Mouse (Mus musculus) C2C12 (cell line): ENCODE data around the gene Ap3b1. TPM values are rescaled to one million over a fixed set of nuclear protein-coding genes. Genes with fewer than 3 reads are reported as not detected.

ENCODE experiments used
- H3K27me3 ChIP-seq: one replicate; pipeline ENCODE4 v1.6.1; 2011; ENCODE audit not compliant: control insufficient read depth, insufficient read depth, insufficient read length
- H3K36me3 ChIP-seq: one replicate; pipeline ENCODE4 v1.6.1; 2011; ENCODE audit not compliant: control insufficient read depth, insufficient read depth
- H3K4me3 ChIP-seq: one replicate; pipeline ENCODE4 v1.5.1; 2011; ENCODE audit warnings: mild to moderate bottlenecking, control low read depth; ENCODE audit not compliant: poor library complexity, insufficient read depth, severe bottlenecking
- H3K79me2 ChIP-seq: one replicate; pipeline ENCODE4 v1.6.1; 2011; ENCODE audit not compliant: control insufficient read depth, insufficient read depth
- H3K79me3 ChIP-seq: one replicate; pipeline ENCODE4 v1.6.1; 2011; ENCODE audit warnings: low read depth, control low read depth
- H3ac ChIP-seq: one replicate; pipeline ENCODE3; 2011; ENCODE audit warnings: low read depth; ENCODE audit not compliant: control insufficient read depth, insufficient read length
- CEBPB ChIP-seq: IDR thresholded peaks from one replicate; pipeline ENCODE4 v1.6.1; 2011; ENCODE audit warnings: low read depth, mild to moderate bottlenecking, control low read depth, moderate library complexity
- CTCF ChIP-seq: IDR thresholded peaks from one replicate; pipeline ENCODE4 v1.5.1; 2011; ENCODE audit not compliant: control insufficient read depth, insufficient read depth, insufficient read length
- FOSL1 ChIP-seq: IDR thresholded peaks from one replicate; pipeline ENCODE4 v1.8.0; 2011; ENCODE audit warnings: mild to moderate bottlenecking, low read length; ENCODE audit not compliant: poor library complexity, insufficient read depth, severe bottlenecking
- MAX ChIP-seq: IDR thresholded peaks from one replicate; pipeline ENCODE4 v1.6.1; 2011; ENCODE audit warnings: mild to moderate bottlenecking, control low read depth
- MYOD1 ChIP-seq: IDR thresholded peaks from one replicate; pipeline ENCODE4 v1.6.1; 2011; ENCODE audit warnings: low read depth; ENCODE audit not compliant: control insufficient read depth, insufficient read length
- MYOG ChIP-seq: IDR thresholded peaks from one replicate; pipeline ENCODE4 v1.6.1; 2011; ENCODE audit not compliant: control insufficient read depth, insufficient read length; ENCODE audit errors: extremely low read depth
- USF1 ChIP-seq: IDR thresholded peaks from one replicate; pipeline ENCODE4 v1.6.1; 2011; ENCODE audit warnings: low read depth, mild to moderate bottlenecking, control low read depth, moderate library complexity
- polyA plus RNA-seq: library from polyadenylated mRNA; unstranded; fragments of >200 nt; fragmentation: generic; extraction: Trizol; gene quantifications from one replicate; pipeline ENCODE4 v1.2.1, GENCODE M21; 2012; ENCODE audit warnings: missing spikeins

Gene Ap3b1
- polyA plus RNA-seq, 1 experiment = 21.2 TPM

- Histone ChIP-seq H3K27me3 (no peaks in the 10 kb centered on the region), H3K79me2 (peaks cover 79% of the 10 kb centered on the region), H3ac (no peak overlapping the region), H3K79me3 (peaks cover 21% of the 10 kb centered on the region), H3K36me3 (no peaks in the 10 kb centered on the region), H3K4me3 (no peak overlapping the region)
- no peak for TF ChIP-seq FOSL1
- TF ChIP-seq CEBPB = no peak
- TF ChIP-seq MYOD1 = no peak
- TF ChIP-seq CTCF = no peak
- TF ChIP-seq MAX = no peak
- TF ChIP-seq USF1 = no peak
- no peak for TF ChIP-seq MYOG
These were observed 22.7 kb downstream of the Ap3b1 start for GRCm38 (mm10) chr13:94381427-94381826.

GRCm38 (mm10) chr13:94381829-94382675 is 23.3 kb downstream of the Ap3b1 start:
- TF ChIP-seq CEBPB (no peak), MAX (no peak), MYOD1 (no peak), USF1 (no peak), CTCF (no peak)
- H3K36me3 ChIP-seq = no peaks in the 10 kb centered on the region
- H3K27me3 ChIP-seq = no peaks in the 10 kb centered on the region
- H3K79me3 ChIP-seq = peaks cover 19% of the 10 kb centered on the region
- no peak overlapping the region for H3ac ChIP-seq
- H3K79me2 ChIP-seq = peaks cover 80% of the 10 kb centered on the region
- H3K4me3 ChIP-seq = no peak overlapping the region

GRCm38 (mm10) chr13:94384931-94385570 is 26.3 kb downstream of the Ap3b1 start:
- H3ac ChIP-seq = no peak overlapping the region
- peaks cover 79% of the 10 kb centered on the region for H3K79me2 ChIP-seq
- peaks cover 21% of the 10 kb centered on the region for H3K79me3 ChIP-seq
- no peaks in the 10 kb centered on the region for H3K27me3 ChIP-seq
- no peak overlapping the region for H3K4me3 ChIP-seq
- H3K36me3 ChIP-seq = no peaks in the 10 kb centered on the region
- TF ChIP-seq CEBPB (no peak), USF1 (no peak), MAX (no peak), MYOG (no peak), CTCF (no peak), MYOD1 (no peak), FOSL1 (no peak)

- TF ChIP-seq MYOG (no peak), MYOD1 (no peak), FOSL1 (no peak), CTCF (no peak), CEBPB (no peak), USF1 (no peak), MAX (no peak)
- Histone ChIP-seq H3K36me3 (peaks cover 13% of the 10 kb centered on the region), H3K79me3 (peaks cover 11% of the 10 kb centered on the region), H3K27me3 (no peaks in the 10 kb centered on the region), H3ac (no peak overlapping the region), H3K79me2 (peaks cover 60% of the 10 kb centered on the region), H3K4me3 (no peak overlapping the region)
These were observed 29.8 kb downstream of the Ap3b1 start for GRCm38 (mm10) chr13:94388566-94388965.

GRCm38 (mm10) chr13:94389541-94389940 is 30.8 kb downstream of the Ap3b1 start:
- Histone ChIP-seq H3K4me3 (no peak overlapping the region), H3K27me3 (no peaks in the 10 kb centered on the region), H3K36me3 (peaks cover 13% of the 10 kb centered on the region), H3K79me3 (peaks cover 11% of the 10 kb centered on the region), H3K79me2 (peaks cover 51% of the 10 kb centered on the region), H3ac (no peak overlapping the region)
- TF ChIP-seq FOSL1 = no peak
- TF ChIP-seq MYOD1 = no peak
- no peak for TF ChIP-seq MYOG
- no peak for TF ChIP-seq MAX
- TF ChIP-seq USF1 = no peak
- no peak for TF ChIP-seq CEBPB
- no peak for TF ChIP-seq CTCF
